Mouse (Mus musculus) spleen, adult 18-20 months (tissue): Measurements from ENCODE around the gene Nup133.

Source experiments
- DNase-seq, 2 experiments: peaks; one replicate each; pipeline ENCODE4 v3.0.0; 2022; ENCODE audit warnings: mixed read lengths in 2 of 2

The Nup133 gene

DNA sequence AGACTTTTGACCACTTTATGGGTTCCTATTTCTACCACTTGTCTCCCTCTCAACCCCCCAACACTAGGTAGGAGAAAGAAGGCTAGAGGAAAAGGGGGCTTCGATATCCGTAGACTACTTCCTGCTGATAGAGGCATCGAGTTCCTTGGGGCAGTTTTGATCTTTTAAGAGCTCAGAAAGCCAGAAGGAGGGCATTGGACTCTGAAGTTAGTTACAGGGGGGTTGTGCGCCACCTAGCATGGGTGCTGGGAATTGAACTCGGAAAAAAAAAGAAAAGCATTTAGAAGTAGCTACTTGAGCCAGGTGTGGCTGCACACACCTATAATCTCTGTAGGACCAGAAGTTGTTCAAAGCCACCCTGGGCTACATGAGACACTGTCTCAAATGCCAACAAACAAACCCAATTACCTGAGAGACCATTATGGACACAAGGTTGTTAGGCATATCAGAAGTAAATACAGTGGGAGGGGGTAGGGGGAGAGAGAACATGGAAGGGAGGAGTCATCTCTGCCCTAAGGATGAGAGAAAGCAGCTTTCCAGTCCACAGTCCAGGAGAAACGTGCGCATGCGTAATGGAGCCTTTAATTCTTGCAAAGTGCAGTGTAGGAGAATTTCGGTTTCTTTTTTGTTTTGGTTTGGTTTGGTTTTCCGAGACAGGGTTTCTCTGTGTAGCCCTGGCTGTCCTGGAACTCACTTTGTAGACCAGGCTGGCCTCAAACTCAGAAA lies 1.2 kb upstream of the Nup133 start:
- DNase-seq = peak; percentile 36 to 70

GRCm38 (mm10) chr8:123949686-123949986 lies 571 bp upstream of the Nup133 start:
- no peak for DNase-seq

- no peak for DNase-seq
These were observed 20.0 kb downstream of the Nup133 start for GRCm38 (mm10) chr8:123929026-123929425.

- DNase-seq = no peak
These were observed 23.4 kb downstream of the Nup133 start for GRCm38 (mm10) chr8:123925671-123926070.

DNA sequence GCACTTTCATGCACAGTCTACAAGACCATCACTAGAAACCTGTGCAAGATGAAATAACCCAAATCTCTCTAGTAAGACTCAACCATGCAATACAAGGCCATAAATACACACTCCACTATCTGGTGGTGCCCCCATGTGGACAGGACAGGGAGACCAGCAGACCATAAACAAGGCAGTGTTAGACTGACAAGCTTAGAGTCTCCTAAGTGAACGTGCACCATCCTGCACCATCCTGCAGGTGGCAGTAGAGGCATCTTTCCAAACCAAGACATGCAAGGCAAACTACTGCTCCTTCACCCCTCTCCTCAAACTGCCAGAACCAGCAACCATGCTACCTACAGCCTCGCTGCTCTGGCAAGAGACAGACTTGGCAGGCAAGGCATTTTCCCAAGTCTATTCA lies 24.3 kb downstream of the Nup133 start:
- DNase-seq = peak; percentile 62 to 77

DNA sequence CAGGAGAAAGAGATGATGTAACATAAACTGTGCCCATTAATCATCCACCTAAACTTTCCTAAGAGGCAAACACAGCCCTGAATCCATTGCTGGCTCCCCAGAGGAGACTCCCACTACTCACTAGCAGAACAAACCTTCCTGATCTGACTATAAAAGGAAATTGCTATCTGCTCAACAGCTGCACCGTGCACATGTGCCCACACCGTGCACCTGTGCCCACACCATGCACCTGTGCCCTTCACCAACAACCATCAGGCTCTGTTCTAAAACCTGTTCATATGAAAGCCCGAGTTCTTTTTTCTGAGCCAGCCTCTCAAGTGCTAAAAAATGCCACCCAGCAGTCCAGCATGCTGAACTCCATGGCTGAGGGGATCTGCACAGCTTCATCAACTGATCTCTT lies 34.4 kb downstream of the Nup133 start:
- DNase-seq = no peak

GRCm38 (mm10) chr8:123912265-123912664 lies 36.8 kb downstream of the Nup133 start:
- DNase-seq = no peak

DNA sequence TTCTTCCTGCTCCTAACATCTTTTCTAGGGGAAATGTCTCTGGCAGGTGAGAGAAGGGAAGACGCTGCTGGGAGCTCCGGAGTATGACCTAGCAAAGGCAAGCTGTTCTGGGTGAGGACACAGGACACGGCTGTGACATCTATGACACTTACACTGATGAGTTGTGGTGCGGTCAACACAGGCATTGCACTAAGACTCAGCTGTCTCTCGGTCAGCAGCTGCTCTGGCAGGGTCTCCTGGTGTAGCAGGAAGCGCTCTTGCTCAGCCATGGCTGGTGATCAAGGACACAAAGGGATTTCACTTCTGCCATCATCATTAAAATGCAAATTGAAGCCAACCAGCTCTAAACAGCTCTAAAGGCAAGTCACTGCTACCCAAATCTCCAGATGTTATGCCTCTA lies 41.5 kb downstream of the Nup133 start:
- no peak for DNase-seq

DNA sequence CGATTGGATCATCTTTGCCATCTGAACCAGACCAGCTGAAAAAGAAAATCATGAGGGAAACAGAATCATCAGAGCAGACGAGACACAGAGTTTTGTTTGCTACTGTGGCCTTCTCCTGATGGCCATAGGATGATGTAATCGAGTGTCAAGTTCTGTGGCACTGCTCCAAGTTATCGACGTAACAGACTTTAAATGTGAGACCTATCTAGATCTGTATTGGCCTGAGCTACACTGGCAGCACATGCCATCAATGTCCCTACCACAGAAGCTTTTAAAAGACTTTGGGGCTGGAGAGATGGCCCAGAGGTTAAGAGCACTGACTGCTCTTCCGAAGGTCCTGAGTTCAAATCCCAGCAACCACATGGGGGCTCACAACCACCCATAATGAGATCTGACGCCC lies 46.4 kb downstream of the Nup133 start:
- no peak for DNase-seq

DNA sequence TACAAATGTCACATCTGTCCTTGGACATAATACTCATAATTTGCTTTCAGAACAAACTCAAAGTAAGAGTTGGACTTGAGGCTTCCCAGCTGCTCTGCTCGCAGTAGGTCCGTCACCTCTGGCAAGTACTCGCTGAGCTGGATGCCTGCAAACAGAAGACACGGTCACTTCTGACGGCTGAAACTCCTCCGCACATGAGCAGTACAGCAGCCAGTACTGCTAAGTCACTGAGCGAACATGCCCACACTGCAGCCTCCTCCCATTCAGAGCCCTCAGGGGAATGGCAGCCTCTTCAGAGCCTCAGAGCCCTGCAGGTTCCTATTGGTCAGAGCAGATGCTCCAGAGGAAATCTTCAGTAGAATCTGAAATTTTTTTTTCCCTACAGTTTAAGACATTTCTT lies 49.7 kb downstream of the Nup133 start:
- DNase-seq = no peak

DNA sequence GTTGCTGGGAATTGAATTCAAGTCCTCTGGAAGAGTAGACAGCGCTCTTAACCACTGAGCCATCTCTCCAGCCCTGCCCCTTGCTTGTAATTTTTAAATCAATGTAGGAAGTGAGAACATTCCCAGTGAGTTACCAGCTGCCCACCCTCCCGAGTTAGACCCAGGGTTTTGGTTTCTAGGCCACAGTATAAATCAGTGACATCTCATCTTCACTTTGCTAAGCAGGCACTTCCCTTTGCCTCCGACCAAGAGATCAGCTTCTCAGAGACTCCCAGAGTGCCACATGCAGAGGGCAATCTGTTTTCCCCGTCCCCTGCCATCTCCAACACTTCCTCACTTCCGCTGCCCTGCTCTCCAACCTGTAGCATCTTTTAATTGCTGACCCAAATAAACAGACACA lies 50.5 kb downstream of the Nup133 start:
- DNase-seq = no peak

- DNase-seq = no peak
These were observed 52.3 kb downstream of the Nup133 start for GRCm38 (mm10) chr8:123896774-123897173.

DNA sequence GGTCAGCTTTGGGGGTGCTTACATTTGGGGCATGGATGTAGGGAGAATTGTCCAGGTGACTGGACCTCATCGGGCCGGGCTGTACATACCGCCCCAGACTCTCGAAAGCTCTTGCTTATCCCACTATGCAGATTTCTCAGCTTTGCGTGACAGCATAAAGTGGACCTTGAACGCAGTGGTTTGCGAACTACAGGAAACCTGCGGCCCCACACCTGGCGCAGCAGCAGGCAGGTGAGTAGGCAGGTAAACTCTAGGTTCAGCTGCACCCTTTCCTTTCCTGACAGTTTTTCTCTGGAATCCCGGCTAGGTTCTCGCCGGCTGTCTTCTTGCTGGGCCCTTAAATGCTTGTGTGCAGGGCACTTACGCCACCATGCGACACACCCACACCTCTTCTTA lies 52.7 kb downstream of the Nup133 start:
- DNase-seq = no peak

GRCm38 (mm10) chr8:123895680-123896365 lies 53.2 kb downstream of the Nup133 start:
- no peak for DNase-seq

DNA sequence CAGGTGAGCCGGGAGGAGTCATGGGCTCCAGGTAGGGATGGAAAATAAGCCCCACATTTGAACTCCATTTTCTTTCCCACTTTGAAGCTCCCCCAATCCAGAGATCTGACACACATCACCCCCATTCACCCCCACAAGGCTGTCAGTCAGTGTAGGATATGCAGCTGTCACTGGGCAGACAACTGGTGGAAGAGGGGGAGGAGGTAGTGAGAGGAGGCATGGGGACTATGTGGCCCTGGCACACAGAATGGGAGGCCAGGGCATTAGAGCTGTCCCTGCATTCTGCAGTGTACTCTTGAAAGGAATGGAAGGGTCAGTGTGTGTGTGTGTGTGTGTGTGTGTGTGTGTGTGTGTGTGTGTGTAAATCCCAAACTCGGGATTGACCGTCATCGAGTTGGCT lies 53.8 kb downstream of the Nup133 start:
- no peak for DNase-seq

GRCm38 (mm10) chr8:123894502-123895097 lies 54.5 kb downstream of the Nup133 start, which contains the start of gene Acta1:
TSS of gene Acta1 (minus strand) at chr8:123894751.
- no peak for DNase-seq

- DNase-seq = no peak
These were observed 55.7 kb downstream of the Nup133 start for GRCm38 (mm10) chr8:123893413-123893812.

DNA sequence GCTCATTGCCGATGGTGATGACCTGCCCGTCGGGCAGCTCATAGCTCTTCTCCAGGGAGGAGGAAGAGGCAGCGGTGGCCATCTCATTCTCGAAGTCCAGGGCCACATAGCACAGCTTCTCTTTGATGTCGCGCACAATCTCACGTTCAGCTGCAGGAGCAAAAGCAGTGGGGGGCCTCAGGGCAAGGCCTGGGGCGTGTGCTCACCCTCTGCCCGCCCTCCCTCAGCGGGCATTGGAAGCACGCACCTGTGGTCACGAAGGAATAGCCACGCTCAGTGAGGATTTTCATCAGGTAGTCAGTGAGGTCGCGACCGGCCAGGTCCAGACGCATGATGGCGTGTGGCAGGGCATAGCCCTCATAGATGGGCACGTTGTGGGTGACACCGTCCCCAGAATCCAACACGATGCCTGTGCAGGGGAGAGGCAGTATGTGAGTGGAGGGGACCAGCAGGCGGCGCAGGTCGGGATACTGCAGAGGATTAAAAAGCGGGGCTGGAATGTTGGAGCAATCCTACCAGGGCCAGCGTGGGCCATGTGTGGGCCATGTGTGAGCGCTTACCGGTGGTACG lies 56.4 kb downstream of the Nup133 start:
- DNase-seq = no peak

GRCm38 (mm10) chr8:123891883-123892585 lies 57.0 kb downstream of the Nup133 start:
- no peak for DNase-seq

DNA sequence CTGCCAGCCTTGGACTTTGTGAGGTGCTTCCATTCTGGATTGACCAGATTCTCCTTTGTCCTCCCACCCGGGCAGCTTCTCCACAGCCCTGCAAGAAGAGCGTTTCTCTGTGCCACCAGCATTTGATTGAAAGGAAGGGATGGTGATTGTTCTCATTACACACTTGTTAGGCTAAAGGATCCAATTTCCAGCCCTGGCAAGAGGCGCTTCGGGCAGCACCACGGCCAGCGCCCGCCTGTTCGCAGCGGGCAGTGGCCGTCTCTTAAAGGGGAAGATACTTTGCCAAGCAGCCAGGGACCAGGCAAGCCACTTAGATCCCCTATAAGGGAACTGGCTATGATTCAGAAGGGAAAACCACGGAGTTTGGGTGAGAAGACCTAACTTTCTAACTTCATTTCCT lies 57.8 kb downstream of the Nup133 start:
- DNase-seq = peak in 1 of 2 experiments; percentile 11

- no peak for DNase-seq
These were observed 59.3 kb downstream of the Nup133 start for GRCm38 (mm10) chr8:123889797-123890196.

GRCm38 (mm10) chr8:123887956-123888355 lies 61.1 kb downstream of the Nup133 start:
- no peak for DNase-seq

DNA sequence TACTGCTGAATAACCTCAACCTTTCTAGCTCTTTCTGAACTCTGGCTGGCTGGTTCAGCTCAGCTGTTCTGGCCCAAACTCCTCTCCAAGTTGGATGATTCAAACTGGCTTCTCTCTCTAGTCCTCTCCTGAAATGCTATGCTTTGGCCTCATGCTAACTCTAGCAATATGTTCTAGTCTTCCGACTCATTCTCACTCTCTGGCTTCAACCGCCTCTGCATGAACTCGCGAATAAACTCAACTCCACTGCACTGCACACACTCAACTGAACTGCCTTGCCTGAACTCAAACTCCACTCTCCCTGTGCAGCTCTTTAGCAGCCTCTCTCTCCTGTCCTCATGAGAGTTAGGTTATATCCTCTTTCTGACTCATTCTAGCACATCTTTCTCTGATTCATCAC lies 61.9 kb downstream of the Nup133 start:
- no peak for DNase-seq
